Mouse (Mus musculus) liver, embryonic 16.5 days (tissue): Measurements from ENCODE around the gene Glt8d2. TPM values are rescaled to one million over a fixed set of nuclear protein-coding genes. Genes with fewer than 3 reads are reported as not detected.

Experiments used
- ATAC-seq: fragments of 200-750 bp; cut with Nextera tagmentation; 2 replicates; pipeline ENCODE4 v1.8.0; 2017; ENCODE audit warnings: low read depth, mild to moderate bottlenecking, moderate number of reproducible peaks, moderate library complexity
- H3K27ac ChIP-seq: fragments of 300-500 bp; sonication (generic); 2 replicates; pipeline ENCODE4 v1.5.1; 2014; ENCODE audit warnings: mild to moderate bottlenecking, low read length
- H3K27me3 ChIP-seq: fragments of 300-500 bp; sonication (generic); 2 replicates; pipeline ENCODE4 v1.6.1; 2014; ENCODE audit warnings: low read depth, low read length, mixed read lengths; ENCODE audit not compliant: control insufficient read depth, insufficient read depth
- H3K36me3 ChIP-seq: fragments of 300-500 bp; sonication (generic); 2 replicates; pipeline ENCODE4 v1.6.1; 2014; ENCODE audit warnings: mild to moderate bottlenecking; ENCODE audit not compliant: control insufficient read depth, insufficient read depth
- H3K4me1 ChIP-seq: fragments of 300-500 bp; sonication (generic); 2 replicates; pipeline ENCODE4 v1.6.1; 2014; ENCODE audit warnings: low read depth, low read length, mixed read lengths; ENCODE audit not compliant: control insufficient read depth
- H3K4me2 ChIP-seq: fragments of 300-500 bp; sonication (generic); 2 replicates; pipeline ENCODE4 v1.6.1; 2014; ENCODE audit warnings: low read depth, low read length, mixed read lengths
- H3K4me3 ChIP-seq: fragments of 300-500 bp; sonication (generic); 2 replicates; pipeline ENCODE4 v1.5.1; 2014; ENCODE audit warnings: low read depth, mild to moderate bottlenecking, low read length
- H3K9ac ChIP-seq: fragments of 300-500 bp; sonication (generic); 2 replicates; pipeline ENCODE4 v1.6.1; 2014; ENCODE audit warnings: low read depth, low read length
- H3K9me3 ChIP-seq: fragments of 300-500 bp; sonication (generic); replicated peaks from 2 replicates; pipeline ENCODE4 v1.6.1; 2016; ENCODE audit warnings: low read length; ENCODE audit not compliant: control insufficient read depth
- WGBS: fragments of 180-500 bp; shearing (Covaris S2); extraction: QIAGEN DNeasy Blood & Tissue Kit; methylation state at CpG from one replicate; pipeline ENCODE4 v1.1.7; 2014; ENCODE audit not compliant: insufficient replicate concordance; 5-methylcytosine and 5-hydroxymethylcytosine counted together
- polyA plus RNA-seq: library from polyadenylated mRNA; unstranded; fragments of >200 nt; fragmentation: Nextera tagmentation; extraction: Ambion mirVana; gene quantifications from 2 replicates; pipeline ENCODE4 v1.2.1, GENCODE M21; 2015

The Glt8d2 gene
- polyA plus RNA-seq, result 0.61 and 0.64 TPM in 2 replicates

DNA sequence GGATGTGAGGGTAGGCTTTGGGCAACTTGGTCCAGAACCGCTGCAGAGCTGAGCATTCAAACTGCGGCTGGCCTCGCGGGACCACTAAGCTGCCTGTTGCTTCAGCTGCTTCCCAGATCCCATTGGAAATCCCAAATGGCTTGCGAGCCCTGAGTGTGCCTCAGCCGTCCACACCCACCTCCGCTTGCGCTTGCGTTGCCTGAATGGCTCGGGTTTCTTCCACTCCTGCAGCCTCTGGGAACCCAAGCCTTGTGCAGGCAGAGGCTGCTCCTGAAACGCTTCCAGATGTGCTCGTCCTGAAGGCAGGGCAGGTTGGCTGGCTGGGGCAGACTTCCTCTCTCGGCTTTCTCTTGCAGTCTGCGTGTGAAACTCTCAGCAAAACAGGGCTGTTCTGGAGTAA, at the start of gene Glt8d2:
Glt8d2 (minus strand) TSS at position 157 of the 400 bp plus-strand sequence.
- 9% methylated on average over 14 of the region's 14 CpGs for WGBS
- no peaks in the 10 kb centered on the region for H3K9me3 ChIP-seq
- ATAC-seq, result no peak
- H3K27me3 ChIP-seq, result peaks cover 11% of the 10 kb centered on the region
- H3K4me1 ChIP-seq, result no peaks in the 10 kb centered on the region
- peak within 1 kb of the TSS; percentile 15; the same call in 1 of the 2 replicates for H3K4me2 ChIP-seq
- no peaks in the 10 kb centered on the region for H3K36me3 ChIP-seq
- H3K4me3 ChIP-seq, result no peak within 1 kb of the TSS
- no peak within 1 kb of the TSS for H3K9ac ChIP-seq
- H3K27ac ChIP-seq, result no peak within 1 kb of the TSS

DNA sequence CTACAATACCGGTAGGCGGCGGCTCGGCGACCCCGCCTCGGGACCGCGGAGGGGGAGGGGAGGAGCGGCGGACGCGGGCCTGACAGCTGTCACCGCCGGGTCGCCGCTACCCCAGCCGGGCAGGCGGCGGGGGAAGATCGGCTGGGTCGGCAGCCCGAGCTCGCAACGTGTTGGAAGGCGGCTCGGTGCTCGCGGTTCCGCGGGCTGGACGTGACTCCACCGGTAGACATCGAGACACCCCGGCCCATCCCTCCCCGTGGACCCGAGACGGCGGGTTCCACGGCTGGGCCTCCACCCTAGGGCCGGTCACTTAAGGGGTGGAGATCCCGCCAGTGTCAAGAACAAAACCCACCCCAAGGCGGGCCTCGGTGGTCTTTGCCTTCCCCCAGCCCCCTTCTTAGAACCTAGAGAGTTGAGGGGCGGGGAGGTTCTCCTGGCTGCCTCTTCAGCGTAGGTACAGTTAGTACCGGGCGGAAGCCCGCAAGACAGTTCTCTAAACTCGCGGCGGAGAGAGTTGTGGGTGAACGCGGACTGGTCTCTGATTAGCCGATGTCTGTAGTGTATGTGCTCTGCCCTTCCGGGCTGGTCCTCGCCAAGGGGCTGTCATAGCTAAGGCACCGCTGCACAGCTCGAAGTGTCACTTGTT, 9.0 kb upstream of the Glt8d2 start:
- WGBS, result under 1% methylated on average over 46 of the region's 59 CpGs
- Histone ChIP-seq H3K4me3 (peak overlapping the region; percentile 86), H3K4me1 (peaks cover 19% of the 10 kb centered on the region), H3K27ac (peak overlapping the region; percentile 50), H3K27me3 (no peaks in the 10 kb centered on the region), H3K4me2 (peak overlapping the region; percentile 87), H3K9ac (peak overlapping the region; percentile 80), H3K36me3 (no peaks in the 10 kb centered on the region), H3K9me3 (no peaks in the 10 kb centered on the region)
- peak; percentile 55 for ATAC-seq

DNA sequence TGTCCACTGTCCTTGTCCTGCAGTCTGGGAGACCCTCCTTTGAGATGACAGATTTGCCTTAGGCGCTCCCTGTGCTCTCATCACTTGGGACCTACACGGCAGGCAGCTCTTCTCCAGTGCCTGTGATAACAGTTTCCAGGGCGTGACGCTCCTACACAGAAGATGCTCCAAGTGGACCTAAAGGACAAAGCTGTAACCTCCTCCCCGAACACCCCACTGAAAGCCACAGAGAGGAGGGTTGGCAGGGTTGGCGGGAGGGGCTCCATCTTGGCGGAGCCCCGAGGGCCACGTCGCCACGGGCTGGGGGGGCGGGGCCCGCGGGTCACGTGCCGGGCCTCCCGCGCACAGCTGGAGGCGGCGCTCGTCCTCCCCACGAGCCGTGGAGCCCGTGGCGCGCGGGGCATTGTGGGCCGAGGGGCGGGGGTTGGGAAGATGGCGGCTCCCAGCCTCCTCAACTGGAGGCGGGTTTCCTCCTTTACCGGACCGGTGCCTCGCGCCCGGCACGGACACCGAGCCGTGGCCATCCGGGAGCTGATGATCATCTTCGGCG, 8.3 kb upstream of the Glt8d2 start:
- 1% methylated on average over 42 of the region's 42 CpGs for WGBS
- H3K9ac ChIP-seq, result peak overlapping the region; percentile 80
- no peaks in the 10 kb centered on the region for H3K9me3 ChIP-seq
- H3K4me1 ChIP-seq, result peaks cover 19% of the 10 kb centered on the region
- H3K4me3 ChIP-seq, result peak overlapping the region; percentile 86
- no peaks in the 10 kb centered on the region for H3K36me3 ChIP-seq
- H3K27ac ChIP-seq, result peak overlapping the region; percentile 50
- H3K27me3 ChIP-seq, result no peaks in the 10 kb centered on the region
- peak overlapping the region; percentile 87 for H3K4me2 ChIP-seq
- peak; percentile 95 for ATAC-seq

DNA sequence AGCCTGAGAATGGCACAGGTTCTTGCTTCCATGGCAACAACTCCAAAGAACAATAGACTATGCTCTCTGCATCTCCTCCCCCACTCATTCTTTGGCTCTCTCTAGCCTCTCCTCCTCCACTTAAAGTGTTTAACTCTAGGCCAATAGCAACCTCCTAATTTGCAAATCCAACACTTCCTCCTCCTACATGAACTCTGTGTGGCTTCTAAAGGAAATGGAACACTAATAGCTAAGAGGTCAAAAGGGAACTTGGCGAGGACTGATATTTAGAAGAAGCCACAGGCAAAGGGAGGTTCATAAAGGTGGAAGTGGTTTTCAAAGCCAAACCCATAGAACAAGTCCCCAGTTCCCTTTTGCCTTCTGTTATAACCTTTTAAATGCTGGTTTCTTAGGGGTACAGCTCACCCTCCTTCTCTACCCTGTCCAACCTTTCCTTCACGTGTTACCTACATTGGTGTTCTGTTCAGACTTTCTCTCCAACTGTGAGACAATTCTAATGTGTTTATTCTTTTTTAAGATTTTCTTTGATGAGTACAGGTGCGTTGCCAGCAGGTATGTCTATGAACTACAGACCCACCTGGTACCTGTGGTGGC, 7.0 kb upstream of the Glt8d2 start:
- peaks cover 19% of the 10 kb centered on the region for H3K4me1 ChIP-seq
- no peak overlapping the region for H3K4me2 ChIP-seq
- H3K9me3 ChIP-seq, result no peaks in the 10 kb centered on the region
- H3K9ac ChIP-seq, result no peak overlapping the region
- ATAC-seq, result no peak
- no peak overlapping the region for H3K4me3 ChIP-seq
- 46% methylated on average over 3 of the region's 3 CpGs for WGBS
- H3K27me3 ChIP-seq, result no peaks in the 10 kb centered on the region
- H3K27ac ChIP-seq, result 0 out of 2 replicates have a peak overlapping the region, but pooled peaks have one; percentile 39
- H3K36me3 ChIP-seq, result no peaks in the 10 kb centered on the region

GRCm38 (mm10) chr10:82696453-82697079, 6.1 kb upstream of the Glt8d2 start:
- H3K27me3 ChIP-seq, result no peaks in the 10 kb centered on the region; the same call in 1 of the 2 replicates
- no peak overlapping the region for H3K9ac ChIP-seq
- no peak for ATAC-seq
- H3K36me3 ChIP-seq, result no peaks in the 10 kb centered on the region
- no peak overlapping the region for H3K4me2 ChIP-seq
- H3K27ac ChIP-seq, result peak overlapping the region; percentile 39; the same call in 1 of the 2 replicates
- 28% methylated on average over 4 of the region's 4 CpGs for WGBS
- no peaks in the 10 kb centered on the region for H3K9me3 ChIP-seq
- H3K4me3 ChIP-seq, result no peak overlapping the region
- peaks cover 19% of the 10 kb centered on the region for H3K4me1 ChIP-seq

- H3K36me3 ChIP-seq, result no peaks in the 10 kb centered on the region
- no peak for ATAC-seq
- WGBS, result 25% methylated on average over 5 of the region's 5 CpGs
- H3K4me1 ChIP-seq, result peaks cover 19% of the 10 kb centered on the region
- H3K9me3 ChIP-seq, result no peaks in the 10 kb centered on the region
- no peak within 1 kb of the TSS for H3K4me3 ChIP-seq
- H3K4me2 ChIP-seq, result no peak within 1 kb of the TSS
- peaks cover 3% of the 10 kb centered on the region for H3K27me3 ChIP-seq
- H3K27ac ChIP-seq, result peak within 1 kb of the TSS; percentile 39; the same call in 1 of the 2 replicates
- H3K9ac ChIP-seq, result no peak within 1 kb of the TSS
These were observed 5.5 kb upstream of the Glt8d2 start, which contains the start of gene Hcfc2 for GRCm38 (mm10) chr10:82695956-82696355. TSS of gene Hcfc2 (plus strand) at chr10:82696160.

GRCm38 (mm10) chr10:82689681-82690211, 704 bp downstream of the Glt8d2 start:
- Histone ChIP-seq H3K27ac (no peak overlapping the region), H3K9ac (no peak overlapping the region), H3K4me2 (no peak overlapping the region), H3K4me3 (no peak overlapping the region), H3K27me3 (peaks cover 11% of the 10 kb centered on the region), H3K4me1 (no peaks in the 10 kb centered on the region), H3K9me3 (no peaks in the 10 kb centered on the region), H3K36me3 (no peaks in the 10 kb centered on the region)
- 42% methylated on average over 7 of the region's 7 CpGs for WGBS
- no peak for ATAC-seq

- H3K9ac ChIP-seq, result no peak overlapping the region
- H3K27me3 ChIP-seq, result peaks cover 4% of the 10 kb centered on the region; the same call in 1 of the 2 replicates
- H3K4me1 ChIP-seq, result no peaks in the 10 kb centered on the region
- no peaks in the 10 kb centered on the region for H3K9me3 ChIP-seq
- 0 out of 2 replicates have a peak overlapping the region, but pooled peaks have one; percentile 10 for H3K27ac ChIP-seq
- peak; percentile 85 for ATAC-seq
- no peaks in the 10 kb centered on the region for H3K36me3 ChIP-seq
- no peak overlapping the region for H3K4me3 ChIP-seq
- H3K4me2 ChIP-seq, result no peak overlapping the region
- 24% methylated on average over 2 of the region's 2 CpGs for WGBS
These were observed 5.0 kb downstream of the Glt8d2 start for GRCm38 (mm10) chr10:82685440-82685839.
